Mouse (Mus musculus) small intestine, adult 2 months (tissue): ENCODE measurements around the gene Hspa1a.

ENCODE experiments used
- CTCF ChIP-seq: fragments of 200-500 bp; IDR thresholded peaks from 2 replicates; pipeline ENCODE4 v1.5.1; 2012; ENCODE audit warnings: low read depth, mild to moderate bottlenecking, control low read depth, inconsistent platforms, low read length, moderate library complexity, mixed read lengths; ENCODE audit not compliant: insufficient replicate concordance, insufficient read length; ENCODE audit errors: extremely low read depth
- POLR2A ChIP-seq: fragments of 200-500 bp; IDR thresholded peaks from 2 replicates; pipeline ENCODE4 v1.6.1; 2012; ENCODE audit warnings: low read depth, mild to moderate bottlenecking, control low read depth, inconsistent platforms, low read length, moderate library complexity

DNA sequence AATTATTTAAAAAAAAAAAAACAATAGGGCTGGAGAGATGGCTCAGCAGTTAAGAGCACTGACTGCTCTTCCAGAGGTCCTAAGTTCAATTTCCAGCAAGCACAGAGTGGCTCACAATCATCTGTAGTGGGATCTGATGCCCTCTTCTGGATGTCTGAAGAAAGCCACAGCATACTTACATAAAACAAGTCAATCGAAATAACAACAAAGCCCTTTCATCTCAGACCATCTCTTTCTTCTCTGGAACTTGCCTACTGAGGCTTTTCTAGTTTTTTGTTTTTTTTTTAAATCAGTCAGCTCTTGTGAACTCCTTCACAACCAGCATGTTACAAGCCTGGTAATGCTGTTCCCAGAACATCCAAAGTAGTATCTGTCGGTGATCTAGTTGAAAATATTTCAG lies 8.7 kb upstream of the Hspa1a start:
- no peak for TF ChIP-seq CTCF
- TF ChIP-seq POLR2A = no peak
